8 mouse cellular contexts compared by ENCODE assay signal in the genomic region with DNA sequence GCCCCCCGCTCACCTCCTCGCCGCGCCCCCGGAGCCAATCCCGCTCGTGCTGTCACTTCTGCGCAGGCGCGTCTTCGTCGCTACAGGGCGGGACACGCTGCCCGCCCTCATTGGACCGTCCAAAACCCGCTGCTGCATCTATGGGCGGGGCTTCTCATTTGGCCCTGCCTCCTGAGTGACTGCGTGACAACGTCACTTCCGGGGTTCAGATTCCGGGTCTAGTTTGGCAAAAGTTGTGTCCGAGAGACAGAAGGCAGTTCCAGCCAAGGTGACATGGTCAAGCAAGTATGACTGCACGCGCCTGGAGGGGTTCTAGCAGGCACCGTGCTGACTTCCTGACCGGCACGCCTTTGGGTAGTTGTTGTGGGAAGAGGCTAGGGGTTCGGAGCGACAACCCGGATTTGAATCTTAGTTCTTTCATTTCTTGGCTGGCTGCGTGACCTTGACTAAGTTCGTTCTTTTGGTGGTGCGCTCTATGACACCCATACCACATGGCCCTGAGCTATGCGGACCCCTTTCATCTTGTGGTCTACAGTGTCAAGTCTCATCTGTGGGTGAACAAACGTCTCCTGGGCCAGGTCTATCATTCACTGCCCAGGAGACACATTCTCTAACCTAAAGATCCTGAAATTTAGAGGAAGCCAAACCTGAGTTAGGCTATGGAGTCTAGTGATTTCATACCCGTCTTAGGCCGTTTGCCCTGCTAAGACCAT. TPM values are rescaled to one million over a fixed set of nuclear protein-coding genes. Genes with fewer than 3 reads are reported as not detected.
DNase-seq lines count a peak whose midpoint lies in the region; ATAC-seq lines count a peak whose summit lies in the region.

TSS of gene Fkbp2 (minus strand) at position 121 of the 713 bp plus-strand sequence.

- H3K79me2 ChIP-seq in macrophage (ENCODE audit: inconsistent target) = peaks cover 43% of the 10 kb centered on the region

- DNase-seq in WW6 (ENCODE audit: low read depth, low spot score) = peak; percentile 95
- DNase-seq in cerebellum, postnatal 4 days (ENCODE audit: low spot score in 2 of 2) = peak; percentile 90 to 98
- peak; percentile 99 for DNase-seq in gastrocnemius, adult 18-20 months (ENCODE audit: low spot score)
- DNase-seq in left cerebral cortex, adult 18-20 months (ENCODE audit: low spot score in 2 of 2) = peak; percentile 98 to 99
- peak; percentile 99 for DNase-seq in right cerebral cortex, adult 18-20 months
- peak; percentile 98 for DNase-seq in urinary bladder, postnatal 25 days (ENCODE audit: low spot score)

- H3K27me3 ChIP-seq in hindbrain, embryonic 16.5 days (replicated peaks; ENCODE audit: control insufficient read depth, insufficient read depth, low read length) = no peaks in the 10 kb centered on the region

- H3K27ac ChIP-seq in hindbrain, embryonic 16.5 days (ENCODE audit: low read depth, low read length) = peak within 1 kb of the TSS; percentile 97
- H3K27ac ChIP-seq in macrophage = peak within 1 kb of the TSS; percentile 77

- no peaks in the 10 kb centered on the region for H3K9me3 ChIP-seq in hindbrain, embryonic 16.5 days (ENCODE audit: control insufficient read depth, low read length)

- peak within 1 kb of the TSS; percentile 84 for H3K9ac ChIP-seq in hindbrain, embryonic 16.5 days (ENCODE audit: low read depth, low read length)

- H3K4me1 ChIP-seq in hindbrain, embryonic 16.5 days (ENCODE audit: control insufficient read depth, insufficient read depth, low read depth, low read length) = peaks cover 38% of the 10 kb centered on the region

- ATAC-seq in hindbrain, embryonic 16.5 days = peak; percentile 88

- H3K4me2 ChIP-seq in hindbrain, embryonic 16.5 days (ENCODE audit: low read length) = peak within 1 kb of the TSS; percentile 73

- WGBS in hindbrain, embryonic 16.5 days = 2% methylated on average over 38 of the region's 38 CpGs
- under 1% methylated on average over 38 of the region's 38 CpGs for WGBS in macrophage (ENCODE audit: missing documents)

- peak within 1 kb of the TSS; percentile 68 for H3K4me3 ChIP-seq in hindbrain, embryonic 16.5 days (ENCODE audit: low read length)
- peak within 1 kb of the TSS; percentile 74 for H3K4me3 ChIP-seq in macrophage (ENCODE audit: inconsistent target)

- peaks cover 22% of the 10 kb centered on the region for H3K36me3 ChIP-seq in hindbrain, embryonic 16.5 days (ENCODE audit: control insufficient read depth, insufficient read depth, low read length)
- 0 out of 2 replicates have a peak, but pooled peaks cover 6% of the 10 kb centered on the region for H3K36me3 ChIP-seq in macrophage (ENCODE audit: inconsistent target)

RNA-seq across cellular contexts. Expression of gene Fkbp2, which starts in this region (rescaled TPM):
- 10 to 100 TPM in 1 of 2 experiments, 1 to 10 TPM in 1; 8.2 to 13.1 TPM for total RNA-seq in gastrocnemius, adult 18-20 months (2021)
- polyA plus RNA-seq in hindbrain, embryonic 16.5 days (2015; fragmentation: Nextera tagmentation; extraction: Ambion mirVana) = 159 and 192 TPM in 2 replicates
- total RNA-seq in left cerebral cortex, adult 18-20 months (2021) = 100 to 1,000 TPM; 106 to 115 TPM
- total RNA-seq in macrophage (2018; cell fraction: chromatin; rRNA removed) = 10 to 100 TPM; 13.2 to 62.3 (median 33.3) TPM
- 100 to 1,000 TPM in 19 of 26 experiments, 10 to 100 TPM in 7; 83.0 to 136 (median 111) TPM for total RNA-seq in macrophage (2018; cell fraction: cytosol; rRNA removed)
- 100 to 1,000 TPM in 3 of 26 experiments, 10 to 100 TPM in 23; 35.1 to 113 (median 84.1) TPM for total RNA-seq in macrophage (2018; cell fraction: nucleus; rRNA removed)
- 146 to 269 TPM (median 153 TPM) in 3 replicates for polyA plus RNA-seq in macrophage (2018)

Comparison
In these comparisons a context has a peak if more than half of its experiments do, and no peak if none do; other contexts are left out.
1. Peak in every context shown above with its lines: DNase-seq, ATAC-seq, H3K4me3 ChIP-seq and H3K27ac ChIP-seq.
2. RNA of gene Fkbp2 (total RNA-seq): 106 to 115 TPM in left cerebral cortex, adult 18-20 months; 8.2 to 13.1 TPM in gastrocnemius, adult 18-20 months; every median in the first group is over 4 times any median in the second.